Mouse (Mus musculus): ENCODE results near the gene Sik3. TPM values are rescaled to one million over a fixed set of nuclear protein-coding genes. Genes with fewer than 3 reads are reported as not detected.

Gene Sik3
- polyA plus RNA-seq, 1 experiment = 29.4 TPM

GRCm38 (mm10) chr9:46110648-46111047 is 98.0 kb downstream of the Sik3 start:
- Histone ChIP-seq H3K4me3 (no peak overlapping the region), H3K79me2 (ENCODE audit: control insufficient read depth, insufficient read depth) (peaks cover 38% of the 10 kb centered on the region), H3K4me2 (ENCODE audit: low read depth) (peak overlapping the region; percentile 83), H3K36me3 (ENCODE audit: control insufficient read depth, insufficient read depth) (no peaks in the 10 kb centered on the region), H3ac (ENCODE audit: control insufficient read depth, insufficient read length) (no peak overlapping the region), H3K27me3 (ENCODE audit: control insufficient read depth, insufficient read depth, insufficient read length) (no peaks in the 10 kb centered on the region)
- TF ChIP-seq REST (IDR thresholded peaks at IDR 0.05; ENCODE audit: insufficient read depth, insufficient read length) (no peak), POLR2A (IDR thresholded peaks at IDR 0.05; ENCODE audit: insufficient read length, low read depth) (no peak), CEBPB (IDR thresholded peaks at IDR 0.05; ENCODE audit: insufficient read depth, poor library complexity, severe bottlenecking) (no peak), TCF12 (IDR thresholded peaks at IDR 0.05; ENCODE audit: insufficient read depth, poor library complexity, severe bottlenecking) (no peak), USF1 (IDR thresholded peaks at IDR 0.05; ENCODE audit: low read depth) (no peak), MAX (IDR thresholded peaks at IDR 0.05; ENCODE audit: low read depth) (no peak), SRF (IDR thresholded peaks at IDR 0.05; ENCODE audit: control insufficient read depth, insufficient read length, low read depth) (no peak), POLR2AphosphoS2 (IDR thresholded peaks at IDR 0.05; ENCODE audit: insufficient read length, low read depth) (no peak), MYOG (IDR thresholded peaks at IDR 0.05; ENCODE audit: control insufficient read depth in 1 of 3, insufficient read depth in 1 of 3, insufficient read length in 2 of 3, low read depth in 2 of 3) (no peak), TCF3 (IDR thresholded peaks at IDR 0.05; ENCODE audit: insufficient read length, low read depth) (no peak), E2F4 (IDR thresholded peaks at IDR 0.05; ENCODE audit: insufficient read depth) (no peak), MYOD1 (IDR thresholded peaks at IDR 0.05; ENCODE audit: control insufficient read depth in 1 of 3, insufficient read length in 2 of 3, low read depth in 2 of 3) (no peak)

DNA sequence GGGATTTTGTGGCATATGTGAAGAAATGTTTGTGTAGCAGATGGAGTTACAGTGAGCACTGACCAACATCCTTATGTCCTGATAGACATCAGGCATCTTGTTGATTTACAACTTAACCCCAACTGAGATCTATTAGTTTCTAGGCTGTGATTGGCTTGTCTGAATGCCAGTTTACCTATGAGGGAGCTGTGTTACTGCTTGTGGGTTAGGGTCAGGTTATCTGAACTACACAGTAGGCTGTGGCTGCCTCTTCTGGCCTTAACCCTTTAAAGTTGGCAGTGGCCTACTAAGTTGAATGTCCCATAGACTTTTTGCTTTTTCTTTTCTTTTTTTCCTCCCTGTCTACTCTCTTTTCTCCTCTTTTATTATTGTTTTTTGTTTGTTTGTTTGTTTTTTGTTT is 98.7 kb downstream of the Sik3 start:
- Histone ChIP-seq H3K36me3 (ENCODE audit: control insufficient read depth, insufficient read depth) (no peaks in the 10 kb centered on the region), H3K27me3 (ENCODE audit: control insufficient read depth, insufficient read depth, insufficient read length) (no peaks in the 10 kb centered on the region), H3K4me2 (ENCODE audit: low read depth) (peak overlapping the region; percentile 83), H3K79me2 (ENCODE audit: control insufficient read depth, insufficient read depth) (peaks cover 36% of the 10 kb centered on the region), H3K4me3 (no peak overlapping the region), H3ac (ENCODE audit: control insufficient read depth, insufficient read length) (no peak overlapping the region)
- TF ChIP-seq SRF (IDR thresholded peaks at IDR 0.05; ENCODE audit: control insufficient read depth, insufficient read length, low read depth) (no peak), USF1 (IDR thresholded peaks at IDR 0.05; ENCODE audit: low read depth) (no peak), POLR2A (IDR thresholded peaks at IDR 0.05; ENCODE audit: insufficient read length, low read depth) (no peak), E2F4 (IDR thresholded peaks at IDR 0.05; ENCODE audit: insufficient read depth) (no peak), TCF3 (IDR thresholded peaks at IDR 0.05; ENCODE audit: insufficient read length, low read depth) (no peak), REST (IDR thresholded peaks at IDR 0.05; ENCODE audit: insufficient read depth, insufficient read length) (no peak), CEBPB (IDR thresholded peaks at IDR 0.05; ENCODE audit: insufficient read depth, poor library complexity, severe bottlenecking) (no peak), MAX (IDR thresholded peaks at IDR 0.05; ENCODE audit: low read depth) (no peak), MYOG (IDR thresholded peaks at IDR 0.05; ENCODE audit: control insufficient read depth in 1 of 3, insufficient read depth in 1 of 3, insufficient read length in 2 of 3, low read depth in 2 of 3) (no peak), MYOD1 (IDR thresholded peaks at IDR 0.05; ENCODE audit: control insufficient read depth in 1 of 3, insufficient read length in 2 of 3, low read depth in 2 of 3) (no peak), TCF12 (IDR thresholded peaks at IDR 0.05; ENCODE audit: insufficient read depth, poor library complexity, severe bottlenecking) (no peak)

DNA sequence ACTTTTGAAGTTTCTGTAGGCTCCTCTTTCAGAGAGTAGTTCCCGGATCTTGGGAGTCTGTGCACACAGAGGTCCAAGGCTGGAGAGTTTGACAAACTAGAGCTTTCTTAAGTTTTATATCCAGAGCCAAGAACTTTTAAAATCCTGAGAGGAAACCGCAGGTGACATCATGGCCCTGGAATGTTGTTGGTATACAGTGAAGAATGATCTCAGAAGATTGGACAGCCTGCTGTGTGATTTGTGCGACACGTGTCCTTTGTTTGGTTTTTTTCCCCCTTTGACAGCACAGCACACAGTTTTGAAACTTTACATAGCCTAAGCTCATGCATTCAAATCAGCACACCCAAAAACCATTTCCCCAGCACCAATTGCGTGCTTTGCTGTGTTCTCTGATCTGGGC is 99.6 kb downstream of the Sik3 start:
- Histone ChIP-seq H3K79me2 (ENCODE audit: control insufficient read depth, insufficient read depth) (peaks cover 36% of the 10 kb centered on the region), H3K4me2 (ENCODE audit: low read depth) (peak overlapping the region; percentile 83), H3K27me3 (ENCODE audit: control insufficient read depth, insufficient read depth, insufficient read length) (no peaks in the 10 kb centered on the region), H3K4me3 (no peak overlapping the region), H3K36me3 (ENCODE audit: control insufficient read depth, insufficient read depth) (no peaks in the 10 kb centered on the region), H3ac (ENCODE audit: control insufficient read depth, insufficient read length) (no peak overlapping the region)
- TF ChIP-seq TCF12 (IDR thresholded peaks at IDR 0.05; ENCODE audit: insufficient read depth, poor library complexity, severe bottlenecking) (no peak), MAX (IDR thresholded peaks at IDR 0.05; ENCODE audit: low read depth) (peak; percentile 86), USF1 (IDR thresholded peaks at IDR 0.05; ENCODE audit: low read depth) (peak; percentile 83), TCF3 (IDR thresholded peaks at IDR 0.05; ENCODE audit: insufficient read length, low read depth) (no peak), MYOG (IDR thresholded peaks at IDR 0.05; ENCODE audit: control insufficient read depth in 1 of 3, insufficient read depth in 1 of 3, insufficient read length in 2 of 3, low read depth in 2 of 3) (no peak)

GRCm38 (mm10) chr9:46118844-46119385 is 106.3 kb downstream of the Sik3 start:
- Histone ChIP-seq H3K4me3 (no peak overlapping the region), H3ac (ENCODE audit: control insufficient read depth, insufficient read length) (no peak overlapping the region), H3K27me3 (ENCODE audit: control insufficient read depth, insufficient read depth, insufficient read length) (no peaks in the 10 kb centered on the region), H3K4me2 (ENCODE audit: low read depth) (no peak overlapping the region), H3K36me3 (ENCODE audit: control insufficient read depth, insufficient read depth) (no peaks in the 10 kb centered on the region), H3K79me2 (ENCODE audit: control insufficient read depth, insufficient read depth) (peaks cover 28% of the 10 kb centered on the region)
- TF ChIP-seq TCF12 (IDR thresholded peaks at IDR 0.05; ENCODE audit: insufficient read depth, poor library complexity, severe bottlenecking) (no peak), USF1 (IDR thresholded peaks at IDR 0.05; ENCODE audit: low read depth) (no peak), POLR2A (IDR thresholded peaks at IDR 0.05; ENCODE audit: insufficient read length, low read depth) (no peak), MYOG (IDR thresholded peaks at IDR 0.05; ENCODE audit: control insufficient read depth in 1 of 3, insufficient read depth in 1 of 3, insufficient read length in 2 of 3, low read depth in 2 of 3) (no peak), SRF (IDR thresholded peaks at IDR 0.05; ENCODE audit: control insufficient read depth, insufficient read length, low read depth) (no peak), REST (IDR thresholded peaks at IDR 0.05; ENCODE audit: insufficient read depth, insufficient read length) (no peak), TCF3 (IDR thresholded peaks at IDR 0.05; ENCODE audit: insufficient read length, low read depth) (no peak), MYOD1 (IDR thresholded peaks at IDR 0.05; ENCODE audit: control insufficient read depth in 1 of 3, insufficient read length in 2 of 3, low read depth in 2 of 3) (no peak), CEBPB (IDR thresholded peaks at IDR 0.05; ENCODE audit: insufficient read depth, poor library complexity, severe bottlenecking) (no peak), MAX (IDR thresholded peaks at IDR 0.05; ENCODE audit: low read depth) (no peak), E2F4 (IDR thresholded peaks at IDR 0.05; ENCODE audit: insufficient read depth) (no peak), POLR2AphosphoS2 (IDR thresholded peaks at IDR 0.05; ENCODE audit: insufficient read length, low read depth) (no peak)
